Mouse (Mus musculus) heart, embryonic 14.5 days (tissue): ENCODE results near the gene Itgb3. TPM values are rescaled to one million over a fixed set of nuclear protein-coding genes. Genes with fewer than 3 reads are reported as not detected.

Source experiments
- ATAC-seq: fragments of 200-750 bp; cut with Nextera tagmentation; 2 replicates; pipeline ENCODE4 v1.8.0; 2017; ENCODE audit warnings: low read depth, moderate TSS enrichment; ENCODE audit not compliant: insufficient number of reproducible peaks, insufficient read depth, low FRiP score
- H3K27ac ChIP-seq, 2 experiments: fragments of 200-500 bp in 1 of 2; fragments of 300-500 bp in 1 of 2; sonication (generic) in 1 of 2; replicated peaks in 1 of 2; 2 replicates each; pipeline ENCODE4 v1.5.1; 2012 to 2014; ENCODE audit warnings: low read depth in 2 of 2, low read length in 2 of 2, control low read depth in 1 of 2, mild to moderate bottlenecking in 1 of 2, mixed read lengths in 1 of 2; ENCODE audit not compliant: control insufficient read depth in 1 of 2, insufficient read depth in 1 of 2
- H3K27me3 ChIP-seq: fragments of 300-500 bp; sonication (generic); 2 replicates; pipeline ENCODE4 v1.6.1; 2014; ENCODE audit warnings: mild to moderate bottlenecking, low read length, control low read depth; ENCODE audit not compliant: control insufficient read depth, insufficient read depth
- H3K36me3 ChIP-seq: fragments of 300-500 bp; sonication (generic); 2 replicates; pipeline ENCODE4 v1.6.1; 2014; ENCODE audit warnings: mild to moderate bottlenecking, control low read depth, low read length, mixed read lengths; ENCODE audit not compliant: control insufficient read depth, insufficient read depth
- H3K4me1 ChIP-seq, 2 experiments: fragments of 200-500 bp in 1 of 2; fragments of 300-500 bp in 1 of 2; sonication (generic) in 1 of 2; 2 replicates each; pipeline ENCODE4 v1.6.1; 2012 to 2014; ENCODE audit warnings: low read length in 2 of 2, control low read depth in 1 of 2, mixed read lengths in 1 of 2; ENCODE audit not compliant: control insufficient read depth in 2 of 2, insufficient read depth in 2 of 2
- H3K4me2 ChIP-seq: fragments of 300-500 bp; sonication (generic); 2 replicates; pipeline ENCODE4 v1.6.1; 2014; ENCODE audit warnings: mild to moderate bottlenecking, low read length
- H3K4me3 ChIP-seq, 2 experiments: fragments of 200-500 bp in 1 of 2; fragments of 300-500 bp in 1 of 2; sonication (generic) in 1 of 2; 2 replicates each; pipeline ENCODE4 v1.5.1; 2012 to 2014; ENCODE audit warnings: low read length in 2 of 2, mild to moderate bottlenecking in 2 of 2, control low read depth in 1 of 2, low read depth in 1 of 2, moderate library complexity in 1 of 2; ENCODE audit not compliant: control insufficient read depth in 1 of 2, insufficient read depth in 1 of 2
- H3K9ac ChIP-seq: fragments of 300-500 bp; sonication (generic); 2 replicates; pipeline ENCODE4 v1.6.1; 2014; ENCODE audit warnings: mild to moderate bottlenecking, low read length
- H3K9me3 ChIP-seq: fragments of 300-500 bp; sonication (generic); 2 replicates; pipeline ENCODE4 v1.6.1; 2016; ENCODE audit warnings: low read length, control low read depth; ENCODE audit not compliant: control insufficient read depth
- WGBS: fragments of 180-500 bp; shearing (Covaris S2); extraction: QIAGEN DNeasy Blood & Tissue Kit; methylation state at CpG from one replicate; pipeline ENCODE4 v1.1.7; 2014; 5-methylcytosine and 5-hydroxymethylcytosine counted together
- polyA plus RNA-seq: library from polyadenylated mRNA; unstranded; fragments of >200 nt; fragmentation: Nextera tagmentation; extraction: Ambion mirVana; gene quantifications from 2 replicates; pipeline ENCODE4 v1.2.1, GENCODE M21; 2014

The Itgb3 gene
- polyA plus RNA-seq, 1 experiment from 2014 or later: 1.8 TPM

DNA sequence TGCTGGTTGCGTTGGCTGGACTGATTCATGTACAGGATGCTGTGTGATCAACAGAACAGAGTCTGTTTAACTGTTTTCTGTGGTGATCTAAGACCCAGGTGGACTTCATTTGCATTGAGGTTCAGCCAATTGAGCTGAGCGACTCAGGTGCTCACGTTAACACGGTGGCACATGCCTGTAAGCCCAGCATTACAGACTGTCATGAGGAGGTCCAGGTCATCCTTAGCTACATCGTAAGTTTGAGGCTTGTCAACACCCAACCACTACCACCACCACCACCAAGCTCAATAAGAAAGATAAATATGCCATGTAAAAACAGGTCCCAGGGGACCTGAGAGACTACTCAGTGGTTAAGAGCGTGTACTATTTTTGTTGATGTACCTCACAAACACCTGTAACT, 37.6 kb downstream of the Itgb3 start:
- Histone ChIP-seq H3K36me3 (no peaks in the 10 kb centered on the region), H3K27me3 (no peaks in the 10 kb centered on the region), H3K4me1 (peaks cover 0 to 3% of the 10 kb centered on the region in 2 experiments; a peak in 1 of 4 replicates), H3K4me2 (no peak overlapping the region), H3K4me3 (no peak overlapping the region), H3K27ac (no peak overlapping the region), H3K9ac (no peak overlapping the region), H3K9me3 (no peaks in the 10 kb centered on the region)
- ATAC-seq: no peak
- WGBS: 88% methylated on average over 6 of the region's 6 CpGs

DNA sequence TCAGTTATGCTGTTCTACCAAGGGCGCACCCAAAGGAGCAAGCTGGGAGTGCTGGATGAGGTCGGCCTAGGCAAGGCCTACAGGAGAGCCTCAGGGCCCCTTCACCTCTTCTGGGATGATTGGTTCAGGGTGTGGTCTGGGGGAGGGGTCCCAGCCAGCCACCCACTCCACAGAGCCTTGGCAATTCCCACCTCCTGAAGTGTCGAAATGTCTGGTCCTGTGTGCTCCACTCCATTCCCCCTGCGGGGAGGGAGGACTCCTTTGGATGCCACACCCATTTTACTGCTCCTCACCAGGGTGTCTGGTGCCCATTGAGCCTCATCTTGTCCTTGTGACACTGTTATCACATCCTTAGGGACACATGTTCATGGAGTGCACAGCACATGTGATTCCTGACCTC, 38.4 kb downstream of the Itgb3 start:
- ATAC-seq: no peak
- H3K27me3 ChIP-seq: no peaks in the 10 kb centered on the region
- no peak overlapping the region for H3K4me2 ChIP-seq
- no peaks in the 10 kb centered on the region for H3K9me3 ChIP-seq
- H3K4me3 ChIP-seq: no peak overlapping the region
- H3K36me3 ChIP-seq: no peaks in the 10 kb centered on the region
- H3K27ac ChIP-seq: no peak overlapping the region
- WGBS: 63% methylated on average over 4 of the region's 4 CpGs
- peaks cover 0 to 3% of the 10 kb centered on the region in 2 experiments; a peak in 1 of 4 replicates for H3K4me1 ChIP-seq
- H3K9ac ChIP-seq: no peak overlapping the region

DNA sequence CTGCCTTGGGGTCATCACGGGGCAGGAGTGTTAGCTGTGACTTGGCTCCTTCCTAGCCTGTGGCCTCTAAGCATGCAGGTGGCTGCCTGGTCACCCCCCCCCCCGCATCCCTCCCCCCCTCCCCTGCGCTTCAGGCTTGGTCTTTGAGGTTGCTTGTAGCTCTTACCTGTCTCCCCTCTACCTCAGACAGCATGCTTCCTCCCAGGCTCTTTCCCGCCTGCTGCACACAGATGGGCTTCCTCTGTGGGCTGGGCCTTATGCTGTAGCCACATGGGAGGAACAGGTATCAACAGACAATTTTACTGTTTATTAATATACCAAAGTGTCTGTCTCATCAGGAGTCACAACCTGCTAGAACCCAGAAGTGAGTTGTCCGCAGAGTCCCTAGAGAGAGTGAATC, 38.8 kb downstream of the Itgb3 start:
- H3K27ac ChIP-seq: no peak overlapping the region
- H3K4me3 ChIP-seq: no peak overlapping the region
- H3K9me3 ChIP-seq: no peaks in the 10 kb centered on the region
- no peak overlapping the region for H3K9ac ChIP-seq
- H3K36me3 ChIP-seq: no peaks in the 10 kb centered on the region
- 79% methylated on average over 5 of the region's 5 CpGs for WGBS
- no peaks in the 10 kb centered on the region for H3K27me3 ChIP-seq
- peaks cover 0 to 3% of the 10 kb centered on the region in 2 experiments; a peak in 1 of 4 replicates for H3K4me1 ChIP-seq
- H3K4me2 ChIP-seq: no peak overlapping the region
- ATAC-seq: no peak

DNA sequence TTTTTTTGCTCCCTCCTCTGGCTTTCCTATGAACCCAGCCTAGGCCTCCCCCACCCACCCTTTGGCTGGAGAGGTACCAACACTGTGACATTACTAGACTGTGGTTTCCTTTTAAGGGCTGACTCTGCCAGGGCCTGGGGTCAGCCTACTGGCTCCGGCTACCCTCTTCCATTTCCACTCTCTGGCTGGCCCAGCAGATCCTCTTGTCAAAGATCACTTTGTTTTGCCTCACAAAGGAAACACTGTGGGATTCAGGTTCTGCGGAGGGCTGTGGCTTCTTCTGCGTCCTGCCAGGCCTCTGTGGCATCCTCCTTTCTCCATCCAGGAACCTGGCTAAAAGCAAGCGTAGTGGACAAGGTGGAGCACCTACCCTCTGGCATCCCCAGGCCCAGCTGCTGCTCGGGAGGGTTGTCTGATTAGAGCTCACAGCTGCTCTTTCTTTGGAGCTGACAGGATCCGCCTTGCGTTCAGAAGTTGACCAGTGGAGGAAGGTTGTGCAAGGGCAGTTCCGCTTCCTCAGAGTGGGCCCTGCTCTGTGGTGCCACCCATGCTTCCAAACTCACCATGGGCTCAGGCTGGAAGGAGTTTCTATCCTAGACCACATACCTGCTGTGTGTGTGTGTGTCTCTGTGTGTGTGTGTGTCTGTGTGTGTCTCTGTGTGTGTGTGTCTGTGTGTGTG, 39.5 kb downstream of the Itgb3 start:
- WGBS: 76% methylated on average over 8 of the region's 8 CpGs
- Histone ChIP-seq H3K9ac (peak overlapping the region; percentile 11; the same call in 1 of the 2 replicates), H3K9me3 (no peaks in the 10 kb centered on the region), H3K36me3 (no peaks in the 10 kb centered on the region), H3K4me3 (no peak overlapping the region), H3K27me3 (no peaks in the 10 kb centered on the region), H3K27ac (0 out of 4 replicates have a peak overlapping the region, but pooled peaks of 1 of the 2 experiments have one; percentile 8), H3K4me1 (peaks cover 0 to 3% of the 10 kb centered on the region in 2 experiments; a peak in 1 of 4 replicates), H3K4me2 (no peak overlapping the region)
- no peak for ATAC-seq

DNA sequence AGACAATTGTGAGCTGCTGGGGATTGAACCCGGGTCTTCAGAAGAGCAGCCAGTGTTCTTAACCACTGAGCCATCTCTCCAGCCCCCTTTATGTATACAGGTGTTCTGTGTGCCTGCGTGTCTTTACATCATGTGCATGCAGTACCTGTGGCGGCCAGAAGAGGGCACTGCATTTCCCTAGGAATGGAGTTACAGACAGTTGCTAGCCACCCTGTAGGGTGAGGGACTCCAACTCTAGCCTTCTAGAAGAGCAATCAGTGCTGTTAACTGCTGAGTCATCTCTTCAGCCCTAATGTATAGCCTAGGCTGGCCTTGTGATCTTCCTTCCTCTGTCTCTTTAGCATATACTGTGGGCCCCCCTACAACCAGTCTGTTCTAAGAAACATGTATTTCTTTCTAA, 40.8 kb downstream of the Itgb3 start:
- no peak overlapping the region for H3K4me3 ChIP-seq
- ATAC-seq: no peak
- no peaks in the 10 kb centered on the region for H3K9me3 ChIP-seq
- WGBS: 61% methylated on average over 3 of the region's 3 CpGs
- no peak overlapping the region for H3K9ac ChIP-seq
- H3K27ac ChIP-seq: no peak overlapping the region
- no peaks in the 10 kb centered on the region for H3K36me3 ChIP-seq
- peaks cover 0 to 3% of the 10 kb centered on the region in 2 experiments; a peak in 1 of 4 replicates for H3K4me1 ChIP-seq
- H3K4me2 ChIP-seq: no peak overlapping the region
- no peaks in the 10 kb centered on the region for H3K27me3 ChIP-seq

DNA sequence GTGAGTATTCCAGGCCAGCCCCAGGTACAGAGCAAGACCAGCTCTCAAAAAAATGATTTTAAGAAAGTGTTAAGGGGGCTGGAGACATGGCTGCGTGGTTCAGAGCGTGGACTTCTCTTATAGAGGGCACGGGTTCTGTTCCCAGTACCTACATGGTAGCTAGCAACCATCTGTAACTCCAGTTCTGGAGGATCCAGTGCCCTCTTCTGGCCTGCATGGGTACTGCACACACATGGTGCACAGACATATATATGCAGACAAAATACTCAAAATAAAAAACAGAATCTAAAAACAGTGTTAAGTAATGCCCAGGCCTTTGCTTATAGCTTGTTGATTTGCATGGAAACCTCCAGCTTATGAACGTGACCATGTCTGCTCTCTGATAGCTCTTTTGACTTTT, 52.8 kb downstream of the Itgb3 start:
- WGBS: 97% methylated on average over 4 of the region's 4 CpGs
- no peak overlapping the region for H3K9ac ChIP-seq
- no peak overlapping the region for H3K4me2 ChIP-seq
- H3K27me3 ChIP-seq: no peaks in the 10 kb centered on the region
- no peak overlapping the region for H3K4me3 ChIP-seq
- H3K4me1 ChIP-seq: peaks cover 2 to 23% of the 10 kb centered on the region in 2 experiments; a peak in 3 of 4 replicates
- ATAC-seq: no peak
- no peaks in the 10 kb centered on the region for H3K36me3 ChIP-seq
- H3K9me3 ChIP-seq: peaks cover 7% of the 10 kb centered on the region
- H3K27ac ChIP-seq: no peak overlapping the region

DNA sequence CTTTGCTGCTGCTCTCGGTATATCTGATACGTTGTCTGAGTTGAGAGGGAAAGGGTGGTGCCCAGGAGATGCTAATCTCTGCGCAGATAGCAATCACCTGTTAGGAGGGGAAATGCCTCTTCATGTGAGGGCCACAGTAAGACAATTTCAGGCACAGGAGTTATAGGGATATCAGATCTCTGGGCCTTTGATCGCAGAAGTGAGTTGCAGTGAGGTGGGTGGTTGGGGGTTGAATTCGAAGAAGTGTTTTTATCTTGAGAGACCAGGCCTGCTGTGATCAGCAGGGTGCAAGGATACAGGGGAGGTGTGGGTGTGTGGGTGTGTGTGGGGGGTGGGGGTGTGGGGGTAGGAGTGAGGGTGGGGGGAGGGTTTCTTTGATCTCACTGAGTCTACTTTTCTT, 53.3 kb downstream of the Itgb3 start:
- peaks cover 2 to 23% of the 10 kb centered on the region in 2 experiments; a peak in 3 of 4 replicates for H3K4me1 ChIP-seq
- ATAC-seq: no peak
- no peak overlapping the region for H3K4me3 ChIP-seq
- H3K27me3 ChIP-seq: no peaks in the 10 kb centered on the region
- H3K36me3 ChIP-seq: no peaks in the 10 kb centered on the region
- no peak overlapping the region for H3K27ac ChIP-seq
- H3K4me2 ChIP-seq: no peak overlapping the region
- WGBS: 76% methylated on average over 5 of the region's 5 CpGs
- H3K9me3 ChIP-seq: peaks cover 7% of the 10 kb centered on the region
- H3K9ac ChIP-seq: no peak overlapping the region
